Mouse (Mus musculus): ENCODE data around the gene Plscr4. TPM values are rescaled to one million over a fixed set of nuclear protein-coding genes. Genes with fewer than 3 reads are reported as not detected.

Plscr4 gene
- 0.44 and 0.61 TPM in 2 replicates for polyA plus RNA-seq (2015; fragmentation: Nextera tagmentation; extraction: Ambion mirVana)

GRCm38 (mm10) chr9:92457261-92458058, at the start of gene Plscr4:
TSS of gene Plscr4 (plus strand) at chr9:92457373.
- Histone ChIP-seq H3K9me3 (replicated peaks) (no peaks in the 10 kb centered on the region), H3K4me3 (replicated peaks) (peak within 1 kb of the TSS; percentile 65), H3K4me1 (replicated peaks) (peaks cover 8% of the 10 kb centered on the region; the same call in 1 of the 2 replicates), H3K27ac (no peak within 1 kb of the TSS), H3K4me2 (peak within 1 kb of the TSS; percentile 84), H3K9ac (peak within 1 kb of the TSS; percentile 60), H3K36me3 (no peaks in the 10 kb centered on the region), H3K27me3 (no peaks in the 10 kb centered on the region)
- 8% methylated on average over 43 of the region's 43 CpGs for WGBS (ENCODE audit: insufficient replicate concordance)
- ATAC-seq (ENCODE audit: low read depth), result peak; percentile 68
- peak; percentile 4 for DNase-seq

DNA sequence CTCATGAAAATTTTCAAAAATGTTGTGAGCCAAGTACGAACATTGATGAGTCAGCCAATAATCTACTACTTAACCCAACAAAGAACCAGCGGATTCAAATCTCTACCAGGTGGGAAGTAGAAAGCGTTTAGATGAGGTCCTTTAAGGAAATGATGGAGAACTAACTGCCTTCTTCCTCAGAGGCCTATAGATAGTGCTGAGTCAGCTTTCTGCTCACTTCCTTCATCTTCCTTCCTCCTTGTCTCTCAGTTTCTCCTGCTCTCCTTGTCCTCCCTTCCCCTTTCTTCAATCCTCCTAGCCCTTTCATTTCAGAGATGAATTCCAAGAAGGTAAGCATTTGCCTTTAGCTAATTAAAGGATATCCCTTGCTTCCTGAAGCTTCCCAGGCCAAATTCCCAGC, 46.9 kb upstream of the Plscr4 start:
- H3K4me2 ChIP-seq, result no peak overlapping the region
- ATAC-seq (ENCODE audit: low read depth) (no peak), DNase-seq (no peak)
- H3K9ac ChIP-seq, result no peak overlapping the region
- H3K9me3 ChIP-seq (replicated peaks), result no peaks in the 10 kb centered on the region
- WGBS (ENCODE audit: insufficient replicate concordance), result 56% methylated on average over 3 of the region's 3 CpGs
- H3K27ac ChIP-seq, result no peak overlapping the region
- H3K27me3 ChIP-seq, result no peaks in the 10 kb centered on the region
- H3K4me1 ChIP-seq (replicated peaks), result no peaks in the 10 kb centered on the region
- no peak overlapping the region for H3K4me3 ChIP-seq (replicated peaks)
- H3K36me3 ChIP-seq, result no peaks in the 10 kb centered on the region

GRCm38 (mm10) chr9:92412045-92412444, 45.1 kb upstream of the Plscr4 start:
- no peaks in the 10 kb centered on the region for H3K27me3 ChIP-seq
- no peak for DNase-seq
- no peaks in the 10 kb centered on the region for H3K4me1 ChIP-seq (replicated peaks)
- H3K4me2 ChIP-seq, result no peak overlapping the region
- no peak for ATAC-seq (ENCODE audit: low read depth)
- 75% methylated on average over 2 of the region's 2 CpGs for WGBS (ENCODE audit: insufficient replicate concordance)
- H3K36me3 ChIP-seq, result no peaks in the 10 kb centered on the region
- H3K9ac ChIP-seq, result no peak overlapping the region
- no peak overlapping the region for H3K27ac ChIP-seq
- no peak overlapping the region for H3K4me3 ChIP-seq (replicated peaks)
- H3K9me3 ChIP-seq (replicated peaks), result no peaks in the 10 kb centered on the region

GRCm38 (mm10) chr9:92413684-92414083, 43.5 kb upstream of the Plscr4 start:
- no peaks in the 10 kb centered on the region for H3K27me3 ChIP-seq
- no peaks in the 10 kb centered on the region for H3K4me1 ChIP-seq (replicated peaks)
- no peak overlapping the region for H3K4me2 ChIP-seq
- WGBS (ENCODE audit: insufficient replicate concordance), result 59% methylated on average over 3 of the region's 3 CpGs
- no peak overlapping the region for H3K9ac ChIP-seq
- H3K9me3 ChIP-seq (replicated peaks), result no peaks in the 10 kb centered on the region
- ATAC-seq (ENCODE audit: low read depth), result no peak
- DNase-seq, result no peak
- H3K36me3 ChIP-seq, result no peaks in the 10 kb centered on the region
- no peak overlapping the region for H3K27ac ChIP-seq
- H3K4me3 ChIP-seq (replicated peaks), result no peak overlapping the region

GRCm38 (mm10) chr9:92437781-92438180, 19.4 kb upstream of the Plscr4 start:
- H3K9me3 ChIP-seq (replicated peaks), result no peaks in the 10 kb centered on the region
- DNase-seq (no peak), ATAC-seq (ENCODE audit: low read depth) (no peak)
- H3K36me3 ChIP-seq, result no peaks in the 10 kb centered on the region
- no peak overlapping the region for H3K9ac ChIP-seq
- no peak overlapping the region for H3K27ac ChIP-seq
- H3K4me1 ChIP-seq (replicated peaks), result no peaks in the 10 kb centered on the region
- H3K27me3 ChIP-seq, result no peaks in the 10 kb centered on the region
- no peak overlapping the region for H3K4me3 ChIP-seq (replicated peaks)
- H3K4me2 ChIP-seq, result no peak overlapping the region

- H3K36me3 ChIP-seq, result no peaks in the 10 kb centered on the region
- no peaks in the 10 kb centered on the region for H3K27me3 ChIP-seq
- no peak overlapping the region for H3K27ac ChIP-seq
- DNase-seq, result no peak
- no peaks in the 10 kb centered on the region for H3K9me3 ChIP-seq (replicated peaks)
- 52% methylated on average over 4 of the region's 4 CpGs for WGBS (ENCODE audit: insufficient replicate concordance)
- no peaks in the 10 kb centered on the region for H3K4me1 ChIP-seq (replicated peaks)
- no peak overlapping the region for H3K4me2 ChIP-seq
- ATAC-seq (ENCODE audit: low read depth), result no peak
- H3K4me3 ChIP-seq (replicated peaks), result no peak overlapping the region
- no peak overlapping the region for H3K9ac ChIP-seq
Observed at GRCm38 (mm10) chr9:92441468-92441867, 15.7 kb upstream of the Plscr4 start.

GRCm38 (mm10) chr9:92444536-92444935, 12.6 kb upstream of the Plscr4 start:
- no peaks in the 10 kb centered on the region for H3K4me1 ChIP-seq (replicated peaks)
- no peak overlapping the region for H3K27ac ChIP-seq
- DNase-seq (no peak), ATAC-seq (ENCODE audit: low read depth) (no peak)
- H3K36me3 ChIP-seq, result no peaks in the 10 kb centered on the region
- no peaks in the 10 kb centered on the region for H3K9me3 ChIP-seq (replicated peaks)
- no peaks in the 10 kb centered on the region for H3K27me3 ChIP-seq
- no peak overlapping the region for H3K9ac ChIP-seq
- H3K4me3 ChIP-seq (replicated peaks), result no peak overlapping the region
- H3K4me2 ChIP-seq, result no peak overlapping the region

DNA sequence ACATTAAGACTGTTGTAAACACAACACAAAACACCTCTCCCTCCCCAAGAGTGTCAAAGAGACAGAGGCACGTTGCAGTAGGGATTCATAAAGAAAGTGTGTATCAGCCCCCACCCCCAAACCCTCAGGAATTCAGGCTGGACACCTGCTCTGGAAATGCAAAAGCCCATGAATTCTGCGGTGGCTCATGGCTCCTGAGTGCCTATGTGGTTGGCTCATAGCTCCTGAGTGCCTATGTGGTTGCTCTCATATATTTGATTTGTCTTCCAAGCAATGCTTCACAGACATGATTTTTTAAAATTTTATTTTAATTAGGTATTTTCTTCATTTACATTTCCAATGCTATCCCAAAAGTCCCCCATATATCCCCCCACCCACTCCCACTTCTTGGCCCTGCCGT, 568 bp upstream of the Plscr4 start:
- WGBS (ENCODE audit: insufficient replicate concordance), result 66% methylated on average over 3 of the region's 3 CpGs
- no peaks in the 10 kb centered on the region for H3K36me3 ChIP-seq
- H3K27ac ChIP-seq, result no peak overlapping the region
- no peak overlapping the region for H3K4me3 ChIP-seq (replicated peaks)
- peaks cover 8% of the 10 kb centered on the region; the same call in 1 of the 2 replicates for H3K4me1 ChIP-seq (replicated peaks)
- no peaks in the 10 kb centered on the region for H3K27me3 ChIP-seq
- H3K9me3 ChIP-seq (replicated peaks), result no peaks in the 10 kb centered on the region
- no peak for DNase-seq
- H3K9ac ChIP-seq, result no peak overlapping the region
- ATAC-seq (ENCODE audit: low read depth), result no peak
- no peak overlapping the region for H3K4me2 ChIP-seq

GRCm38 (mm10) chr9:92458059-92458402, 858 bp downstream of the Plscr4 start:
- Histone ChIP-seq H3K4me2 (peak overlapping the region; percentile 84), H3K9me3 (replicated peaks) (no peaks in the 10 kb centered on the region), H3K4me1 (replicated peaks) (peaks cover 8% of the 10 kb centered on the region; the same call in 1 of the 2 replicates), H3K4me3 (replicated peaks) (peak overlapping the region; percentile 65), H3K27ac (no peak overlapping the region), H3K36me3 (no peaks in the 10 kb centered on the region), H3K9ac (peak overlapping the region; percentile 60), H3K27me3 (no peaks in the 10 kb centered on the region)
- ATAC-seq (ENCODE audit: low read depth) (0 out of 2 replicates have a peak, but pooled peaks have one; percentile 23), DNase-seq (no peak)
- WGBS (ENCODE audit: insufficient replicate concordance), result 0% methylated on average over 5 of the region's 5 CpGs

- H3K36me3 ChIP-seq, result no peaks in the 10 kb centered on the region
- no peak overlapping the region for H3K9ac ChIP-seq
- ATAC-seq (ENCODE audit: low read depth) (no peak), DNase-seq (no peak)
- 73% methylated on average over 2 of the region's 2 CpGs for WGBS (ENCODE audit: insufficient replicate concordance)
- no peak overlapping the region for H3K27ac ChIP-seq
- H3K9me3 ChIP-seq (replicated peaks), result no peaks in the 10 kb centered on the region
- no peak overlapping the region for H3K4me2 ChIP-seq
- H3K4me3 ChIP-seq (replicated peaks), result 0 out of 2 replicates have a peak overlapping the region, but pooled peaks have one; percentile 65
- peaks cover 8% of the 10 kb centered on the region; the same call in 1 of the 2 replicates for H3K4me1 ChIP-seq (replicated peaks)
- H3K27me3 ChIP-seq, result no peaks in the 10 kb centered on the region
Observed at GRCm38 (mm10) chr9:92458418-92458817, 1.2 kb downstream of the Plscr4 start.

GRCm38 (mm10) chr9:92467724-92468123, 10.6 kb downstream of the Plscr4 start:
- Histone ChIP-seq H3K4me3 (replicated peaks) (no peak overlapping the region), H3K9me3 (replicated peaks) (no peaks in the 10 kb centered on the region), H3K4me1 (replicated peaks) (no peaks in the 10 kb centered on the region), H3K9ac (no peak overlapping the region), H3K36me3 (no peaks in the 10 kb centered on the region), H3K27ac (no peak overlapping the region), H3K4me2 (no peak overlapping the region), H3K27me3 (no peaks in the 10 kb centered on the region)
- DNase-seq, result no peak
- ATAC-seq (ENCODE audit: low read depth), result no peak
- 54% methylated on average over 4 of the region's 4 CpGs for WGBS (ENCODE audit: insufficient replicate concordance)

- ATAC-seq (ENCODE audit: low read depth) (no peak), DNase-seq (no peak)
- H3K4me1 ChIP-seq (replicated peaks), result no peaks in the 10 kb centered on the region
- H3K36me3 ChIP-seq, result no peaks in the 10 kb centered on the region
- no peak overlapping the region for H3K9ac ChIP-seq
- 73% methylated on average over 5 of the region's 5 CpGs for WGBS (ENCODE audit: insufficient replicate concordance)
- no peaks in the 10 kb centered on the region for H3K9me3 ChIP-seq (replicated peaks)
- H3K4me2 ChIP-seq, result no peak overlapping the region
- H3K4me3 ChIP-seq (replicated peaks), result no peak overlapping the region
- no peaks in the 10 kb centered on the region for H3K27me3 ChIP-seq
- H3K27ac ChIP-seq, result no peak overlapping the region
Observed at GRCm38 (mm10) chr9:92472256-92472855, 15.2 kb downstream of the Plscr4 start.
